Mouse (Mus musculus) thymus, postnatal 10 days (tissue): ENCODE data around the gene Rpl22.

Source experiments
- DNase-seq, 2 experiments: peaks; one replicate each; pipeline ENCODE4 v3.0.0; 2021; ENCODE audit warnings: low spot score in 2 of 2

Gene Rpl22

GRCm38 (mm10) chr4:152296874-152297861, 28.4 kb upstream of the Rpl22 start, which contains the start of gene Icmt:
Gene Icmt (plus strand): TSS chr4:152297227.
- peak; percentile 99 to 100 for DNase-seq

- no peak for DNase-seq
These were observed 26.7 kb upstream of the Rpl22 start for GRCm38 (mm10) chr4:152298836-152299235.

GRCm38 (mm10) chr4:152300375-152300774, 25.2 kb upstream of the Rpl22 start:
- DNase-seq: no peak

DNA sequence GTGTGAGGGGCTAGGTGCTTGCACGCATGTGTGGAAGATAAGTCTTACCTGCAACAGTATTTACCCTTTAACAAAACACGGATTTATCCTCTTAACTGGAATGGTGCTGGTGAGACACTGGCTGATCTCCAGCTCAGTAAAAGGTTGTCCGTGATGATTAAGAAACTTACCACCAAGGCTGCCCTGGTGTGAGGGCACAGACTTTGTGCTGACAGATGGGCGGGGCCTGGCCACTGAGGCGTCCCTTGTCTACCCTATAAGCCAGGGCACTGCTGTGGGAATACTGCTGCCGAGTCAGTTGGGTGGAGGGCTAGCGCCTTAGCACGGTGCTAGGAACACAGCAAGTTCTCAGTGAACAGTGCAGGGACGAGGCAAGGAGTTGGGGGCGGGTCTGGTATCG, 23.5 kb upstream of the Rpl22 start:
- no peak for DNase-seq

DNA sequence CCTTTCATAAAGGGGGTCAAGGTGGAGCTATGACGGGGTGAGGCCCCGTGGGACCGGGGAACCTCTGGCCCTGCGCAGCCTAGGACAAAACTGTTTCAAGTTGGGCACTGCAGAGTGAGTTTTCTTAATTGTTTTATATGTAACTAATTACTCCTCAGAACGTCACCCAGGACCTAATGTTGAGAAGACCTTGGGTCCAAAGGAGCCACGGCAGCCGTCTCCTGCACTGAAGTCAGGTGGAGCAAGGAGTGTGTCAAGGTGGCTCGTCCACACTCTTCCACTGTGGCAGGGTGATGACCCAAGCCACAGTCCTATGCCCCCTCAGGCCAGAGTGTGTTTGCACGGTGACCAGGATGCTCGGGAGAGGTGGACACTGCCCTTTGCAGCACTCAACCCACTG, 22.4 kb upstream of the Rpl22 start:
- DNase-seq: no peak

- DNase-seq: no peak
These were observed 20.9 kb upstream of the Rpl22 start for GRCm38 (mm10) chr4:152304685-152305084.

DNA sequence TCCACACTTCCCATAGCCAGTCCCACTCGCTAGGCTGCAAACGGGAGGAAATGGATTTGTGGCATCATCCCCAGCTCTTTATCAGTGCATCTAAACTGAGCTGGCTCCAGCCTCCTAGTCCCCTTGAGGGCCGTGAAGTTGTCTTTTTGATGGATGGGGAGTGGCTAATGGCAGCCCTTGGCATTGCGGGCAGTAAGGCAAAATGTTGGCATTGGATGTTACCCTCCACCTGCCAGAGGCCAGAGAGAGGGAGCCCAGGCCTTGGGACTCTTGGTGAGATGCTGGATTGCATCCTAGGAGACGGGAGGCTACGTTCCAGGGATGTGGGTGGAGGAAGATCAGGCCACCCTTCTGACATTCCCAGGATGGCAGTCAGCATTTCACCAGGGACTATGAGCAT, 19.6 kb upstream of the Rpl22 start:
- no peak for DNase-seq

DNA sequence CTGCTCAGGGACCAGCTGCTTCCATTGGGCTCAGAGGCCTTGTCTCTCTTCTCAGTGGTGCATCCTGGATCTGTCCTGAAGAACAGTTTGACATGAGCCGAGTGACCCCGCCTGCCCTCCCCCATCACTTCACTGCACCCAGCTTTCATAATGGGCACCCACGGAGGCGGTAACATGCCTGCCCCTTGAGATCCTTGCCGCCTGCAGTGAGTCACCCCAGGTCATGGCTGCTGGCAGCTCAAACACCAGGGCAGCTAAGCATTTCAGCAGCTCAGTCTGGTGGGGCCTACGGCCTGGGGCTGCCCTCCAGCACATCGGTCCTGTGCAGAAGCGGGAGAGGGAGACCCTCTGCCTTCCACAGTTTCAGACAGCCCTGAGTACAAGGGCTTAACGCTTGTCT, 18.0 kb upstream of the Rpl22 start:
- DNase-seq: no peak

- DNase-seq: no peak
These were observed 13.4 kb upstream of the Rpl22 start for GRCm38 (mm10) chr4:152312186-152312585.

DNA sequence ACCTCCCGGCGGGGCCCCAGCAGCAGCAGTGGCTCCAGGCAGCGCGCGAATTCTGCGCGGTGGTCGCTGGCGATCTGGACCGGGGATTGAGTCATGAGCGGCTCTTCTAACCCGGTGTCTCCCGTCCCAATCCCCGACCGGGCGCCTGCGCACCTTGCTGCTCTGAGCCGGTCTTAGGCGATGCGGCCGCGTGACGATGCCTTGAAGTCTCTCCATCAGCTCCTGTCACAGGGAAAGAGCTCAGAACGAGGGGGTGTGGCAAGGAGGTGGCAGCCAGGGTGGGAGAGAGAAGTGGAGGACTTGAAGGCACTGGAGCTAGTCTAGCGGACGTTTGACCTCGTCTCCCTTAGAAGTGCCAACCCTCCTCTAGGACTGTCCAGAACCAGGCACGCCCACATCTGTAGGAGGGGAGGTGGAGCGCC, 12.3 kb upstream of the Rpl22 start:
- no peak for DNase-seq

- DNase-seq: no peak
These were observed 11.6 kb upstream of the Rpl22 start for GRCm38 (mm10) chr4:152313934-152314333.

GRCm38 (mm10) chr4:152315498-152316213, 9.9 kb upstream of the Rpl22 start:
- no peak for DNase-seq

DNA sequence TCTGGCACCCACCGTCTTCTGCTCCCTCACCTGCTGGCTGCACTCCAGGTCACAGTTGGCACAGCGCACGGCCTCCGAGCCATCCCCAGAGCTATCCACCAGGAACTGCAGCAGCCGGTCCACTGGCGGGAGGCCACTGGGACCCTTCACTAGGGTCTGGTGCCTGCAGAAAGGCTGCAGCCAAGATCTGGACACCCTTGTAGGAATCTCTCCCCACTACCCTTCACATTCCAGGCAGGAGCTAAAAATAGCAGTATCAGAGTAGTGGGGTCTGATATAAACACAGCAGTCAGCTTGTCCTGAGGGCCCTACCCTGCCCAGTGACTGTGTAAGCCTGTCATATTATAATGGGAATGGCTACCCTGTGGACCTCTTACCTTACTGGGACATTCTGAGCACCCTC, 7.9 kb upstream of the Rpl22 start:
- no peak for DNase-seq

DNA sequence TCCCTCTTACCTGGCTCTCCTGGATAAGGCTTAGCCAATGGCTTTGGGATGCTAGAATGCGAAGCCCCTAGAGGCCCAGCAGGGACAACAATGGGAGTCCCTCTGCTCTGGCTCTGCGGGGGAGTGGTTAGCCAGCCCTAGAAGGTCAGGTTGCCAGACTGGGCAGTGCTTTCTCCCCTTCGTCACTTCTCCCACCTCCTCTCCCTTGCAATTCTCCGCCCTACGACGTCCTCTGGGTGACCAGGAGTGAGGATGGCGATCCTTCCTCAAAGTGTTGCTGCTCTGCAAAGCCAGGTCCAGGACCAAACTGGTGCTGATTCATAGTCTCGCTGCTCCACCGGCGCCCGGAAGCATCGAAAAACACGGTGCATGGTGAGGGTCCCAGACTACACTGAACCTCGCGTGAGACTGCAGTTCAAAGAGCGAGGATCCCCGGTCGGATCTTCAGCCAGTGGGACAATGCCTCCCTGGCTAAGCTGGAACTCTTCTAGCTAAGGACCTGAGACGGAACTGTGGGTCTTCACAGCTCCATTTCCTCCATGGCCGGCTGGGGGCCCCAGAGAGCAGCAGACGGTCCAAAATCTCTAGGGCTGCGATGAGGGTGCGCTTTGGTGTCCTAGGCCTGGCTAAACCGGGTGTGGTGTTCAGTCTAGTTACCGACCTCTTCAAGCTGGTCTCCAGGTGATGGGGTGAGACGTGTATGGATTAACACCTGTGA, 6.9 kb upstream of the Rpl22 start, which contains the start of gene Rnf207:
Gene Rnf207 (minus strand): TSS at position 477 of the 718 bp plus-strand sequence.
- no peak for DNase-seq

DNA sequence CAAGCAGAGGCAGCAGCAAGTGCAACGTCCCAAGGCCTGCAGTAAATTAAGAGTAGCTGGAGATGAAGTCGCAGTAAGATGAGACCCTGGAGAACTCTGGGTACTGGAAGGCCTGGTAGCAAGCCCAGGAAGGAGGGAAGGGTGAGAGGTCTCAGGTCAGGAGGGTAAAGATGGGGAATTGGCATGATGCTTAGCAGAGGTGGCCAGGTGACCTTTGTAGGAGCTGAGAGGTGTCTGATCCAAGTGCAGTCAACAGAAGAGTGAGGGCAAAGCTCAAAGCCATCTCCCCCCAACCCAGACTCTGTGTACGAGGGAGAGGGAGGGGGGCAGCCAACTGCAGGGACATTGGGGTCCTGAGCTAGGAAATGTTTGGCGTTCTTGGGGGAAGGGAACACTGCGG, 4.1 kb upstream of the Rpl22 start:
- DNase-seq: no peak

DNA sequence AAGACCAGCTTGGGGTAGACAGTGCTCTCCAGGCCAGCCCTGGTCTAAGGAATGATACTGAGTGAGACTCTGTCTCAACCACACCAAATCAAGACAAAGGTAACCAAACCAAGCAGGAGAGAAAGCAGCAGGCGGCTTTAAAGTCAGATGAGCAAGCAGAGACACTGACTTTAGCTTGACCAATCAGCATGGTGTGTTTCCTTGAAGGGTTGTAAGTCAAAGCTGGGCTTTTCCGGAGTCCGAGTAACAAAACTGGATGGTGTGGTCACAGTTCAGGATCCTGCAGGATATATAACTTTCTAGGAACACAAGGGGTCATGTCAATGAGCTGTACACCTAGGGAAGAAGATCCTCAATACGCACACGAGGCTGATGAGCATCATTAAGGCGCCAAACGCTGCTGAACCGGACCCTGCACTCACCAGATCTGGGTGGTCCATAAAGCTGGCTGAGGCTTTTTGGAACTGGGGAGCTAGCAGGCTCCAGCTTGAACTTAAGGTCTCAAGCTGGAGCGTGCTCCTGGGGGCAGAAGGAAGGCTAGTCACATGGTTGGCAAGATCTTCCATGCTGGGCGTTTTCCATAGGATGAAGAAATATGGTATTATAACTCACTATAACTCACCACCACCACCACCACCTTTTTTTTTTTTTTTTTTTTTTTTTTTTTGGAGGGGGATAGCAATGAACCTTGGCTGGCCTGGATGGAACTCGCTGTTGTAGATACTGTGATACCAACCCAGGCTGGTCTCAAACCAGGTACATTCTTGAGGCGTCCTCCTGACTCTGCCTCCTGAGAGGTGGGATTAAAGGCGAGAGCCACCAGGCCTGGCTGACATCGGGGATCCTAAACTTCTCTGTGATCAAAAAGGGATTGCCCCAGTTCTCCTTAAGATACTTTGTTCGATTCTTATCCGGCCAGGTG, 640 bp upstream of the Rpl22 start:
- no peak for DNase-seq

DNA sequence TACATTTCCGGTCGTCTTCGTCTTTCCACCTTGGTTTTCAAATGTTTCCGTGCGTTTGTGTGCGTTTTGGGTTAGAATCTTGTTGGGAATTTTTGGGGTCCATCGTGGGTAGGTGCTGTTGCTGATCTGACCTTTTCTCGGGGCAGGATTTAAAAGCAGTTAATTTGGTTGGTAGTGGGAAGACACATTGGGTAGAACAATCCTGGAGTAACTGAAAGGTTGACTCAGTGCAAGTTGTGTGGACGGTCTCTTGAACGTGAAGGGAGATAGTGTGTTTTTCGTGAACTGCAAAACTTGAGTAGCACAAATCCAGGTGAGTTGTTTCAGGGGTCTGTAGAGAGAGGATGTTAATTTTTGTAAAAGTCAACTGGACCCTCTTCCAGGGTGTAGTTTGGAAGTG, 1.0 kb downstream of the Rpl22 start:
- no peak for DNase-seq

DNA sequence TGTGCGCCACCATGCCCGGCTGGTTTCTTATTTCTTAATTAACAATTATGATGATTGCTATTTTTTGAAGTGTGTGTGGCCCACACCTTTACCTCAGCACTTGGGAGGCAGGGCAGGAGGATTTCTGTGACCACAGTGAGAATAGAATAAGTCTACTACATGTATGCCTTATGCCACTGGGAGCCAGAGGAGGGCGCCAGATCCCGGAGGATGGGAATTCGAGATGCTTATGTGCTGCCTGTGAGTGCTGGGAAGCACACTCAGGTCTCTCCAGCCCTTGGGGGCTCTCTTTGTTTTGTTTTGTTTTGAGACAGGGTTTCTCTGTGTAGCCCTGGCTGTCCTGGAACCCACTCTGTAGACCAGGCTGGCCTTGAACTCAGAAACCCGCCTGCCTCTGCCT, 3.1 kb downstream of the Rpl22 start:
- DNase-seq: peak in 1 of 2 experiments; percentile 65

DNA sequence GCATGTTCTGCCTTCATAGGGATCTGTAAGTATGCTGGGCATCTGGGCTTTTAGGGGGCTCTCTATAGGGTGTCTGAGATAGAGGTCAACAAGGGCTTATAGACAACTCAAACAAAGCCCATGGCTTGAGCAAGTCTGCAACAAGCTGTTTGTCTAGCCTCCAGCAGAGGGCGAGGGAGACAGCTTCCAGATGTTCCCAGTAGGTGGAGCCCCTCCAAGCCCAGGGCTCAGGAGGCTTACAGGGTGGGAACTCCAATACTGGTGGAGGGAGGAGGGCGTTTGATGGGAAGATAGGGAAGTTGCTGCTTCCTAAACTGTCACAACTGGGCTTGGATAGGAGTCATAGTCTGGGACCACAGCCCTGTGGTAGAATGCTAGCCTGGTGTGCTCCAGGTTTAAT, 7.4 kb downstream of the Rpl22 start:
- DNase-seq: peak; percentile 32 to 68

GRCm38 (mm10) chr4:152333587-152333986, 8.0 kb downstream of the Rpl22 start:
- DNase-seq: no peak

DNA sequence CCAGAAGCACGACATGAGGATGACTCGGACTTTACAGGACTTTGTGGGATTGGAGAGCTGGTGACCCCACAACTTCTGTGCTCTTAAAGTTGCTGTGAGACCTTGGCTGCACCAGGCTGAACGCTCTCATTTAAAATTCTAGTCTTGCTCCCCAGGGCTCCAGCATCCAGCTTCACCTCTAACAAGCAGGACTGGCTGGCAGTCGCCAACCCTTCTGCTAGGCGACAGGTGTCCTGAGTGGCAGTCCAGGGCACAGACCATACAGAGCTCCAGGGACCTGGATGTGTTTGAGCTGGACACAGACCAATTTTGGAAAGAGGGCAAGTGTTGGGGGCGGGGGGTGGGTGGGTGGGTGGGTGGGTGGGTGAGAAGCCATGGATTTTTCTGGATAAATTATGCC, 12.2 kb downstream of the Rpl22 start:
- no peak for DNase-seq
